28 mouse cellular contexts compared by ENCODE assay signal in genomic region chr8:9011785-9012510, GRCm38 (mm10).
DNase-seq lines count a peak whose midpoint lies in the region; ATAC-seq and TF ChIP-seq lines count a peak whose summit lies in the region.
"Had no signal": no experiment of that assay in that cellular context is flagged by ENCODE, and none has a peak within 500 bp of the region (broad histone marks: within the 10 kb centered on the region; RNA-seq: fewer than 3 reads in every experiment).

No protein-coding gene starts in this region.

- H3K27ac ChIP-seq in intestine, embryonic 15.5 days, result no peak overlapping the region
- H3K27ac ChIP-seq in intestine, postnatal 0 days (ENCODE audit: low read depth, low read length), result no peak overlapping the region
- H3K27ac ChIP-seq in lung, embryonic 15.5 days, result peak overlapping the region; percentile 14; the same call in 1 of the 2 replicates
- no peak overlapping the region for H3K27ac ChIP-seq in midbrain, embryonic 14.5 days (replicated peaks; ENCODE audit: low read depth, low read length)
- H3K27ac ChIP-seq in midbrain, embryonic 15.5 days, result no peak overlapping the region
- H3K27ac ChIP-seq: embryonic facial prominence, embryonic 10.5 days; embryonic facial prominence, embryonic 13.5 days; forebrain, embryonic 13.5 days; gastrocnemius, adult 2 months; heart, embryonic 13.5 days; hindbrain, embryonic 14.5 days; hindbrain, postnatal 0 days had no signal

- WGBS in intestine, embryonic 15.5 days, result 36% methylated on average over 3 of the region's 3 CpGs
- 44% methylated on average over 3 of the region's 3 CpGs for WGBS in intestine, postnatal 0 days
- WGBS in lung, embryonic 15.5 days, result 13% methylated on average over 3 of the region's 3 CpGs
- WGBS in midbrain, embryonic 14.5 days, result 50% methylated on average over 3 of the region's 3 CpGs
- 50% methylated on average over 3 of the region's 3 CpGs for WGBS in midbrain, embryonic 15.5 days

- TF ChIP-seq CTCF in intestine, postnatal 0 days (IDR thresholded peaks at IDR 0.05; ENCODE audit: low read depth), result no peak

- H3K9ac ChIP-seq in intestine, embryonic 15.5 days, result no peak overlapping the region
- no peak overlapping the region for H3K9ac ChIP-seq in intestine, postnatal 0 days (ENCODE audit: low read depth, low read length)
- H3K9ac ChIP-seq in lung, embryonic 15.5 days, result no peak overlapping the region
- H3K9ac ChIP-seq in midbrain, embryonic 14.5 days (replicated peaks; ENCODE audit: low read length), result no peak overlapping the region
- H3K9ac ChIP-seq in midbrain, embryonic 15.5 days, result no peak overlapping the region
- H3K9ac ChIP-seq: embryonic facial prominence, embryonic 13.5 days; forebrain, embryonic 13.5 days; forebrain, postnatal 0 days; heart, embryonic 13.5 days; hindbrain, embryonic 14.5 days had no signal

- H3K4me1 ChIP-seq in intestine, embryonic 15.5 days (replicated peaks), result no peaks in the 10 kb centered on the region
- no peaks in the 10 kb centered on the region for H3K4me1 ChIP-seq in intestine, postnatal 0 days (replicated peaks; ENCODE audit: control insufficient read depth, insufficient read depth, low read length)
- no peaks in the 10 kb centered on the region for H3K4me1 ChIP-seq in lung, embryonic 15.5 days
- H3K4me1 ChIP-seq in midbrain, embryonic 14.5 days (ENCODE audit: control insufficient read depth, insufficient read depth, low read length), result no peaks in the 10 kb centered on the region
- no peaks in the 10 kb centered on the region for H3K4me1 ChIP-seq in midbrain, embryonic 15.5 days
- H3K4me1 ChIP-seq: embryonic facial prominence, embryonic 10.5 days; embryonic facial prominence, embryonic 13.5 days; forebrain, embryonic 13.5 days had no signal

- H3K27me3 ChIP-seq in intestine, embryonic 15.5 days (replicated peaks), result no peaks in the 10 kb centered on the region
- H3K27me3 ChIP-seq in intestine, postnatal 0 days (replicated peaks; ENCODE audit: control insufficient read depth, insufficient read depth, low read length), result no peaks in the 10 kb centered on the region
- no peaks in the 10 kb centered on the region for H3K27me3 ChIP-seq in lung, embryonic 15.5 days
- no peaks in the 10 kb centered on the region for H3K27me3 ChIP-seq in midbrain, embryonic 14.5 days (ENCODE audit: control insufficient read depth, insufficient read depth, low read length)
- no peaks in the 10 kb centered on the region for H3K27me3 ChIP-seq in midbrain, embryonic 15.5 days (replicated peaks)
- H3K27me3 ChIP-seq: embryonic facial prominence, embryonic 13.5 days; forebrain, embryonic 13.5 days; heart, embryonic 13.5 days had no signal

- ATAC-seq in intestine, embryonic 15.5 days, result peak; percentile 10; the same call in 1 of the 2 replicates
- ATAC-seq in intestine, postnatal 0 days, result no peak
- ATAC-seq in lung, embryonic 15.5 days (ENCODE audit: borderline replicate concordance, extremely low read depth, low FRiP score, low TSS enrichment), result peak; percentile 70; the same call in 1 of the 2 replicates
- no peak for ATAC-seq in midbrain, embryonic 14.5 days (ENCODE audit: low FRiP score, low TSS enrichment)
- no peak for ATAC-seq in midbrain, embryonic 15.5 days (replicated peaks)
- ATAC-seq: CD4-positive, CD25-positive, alpha-beta regulatory T cell, adult 4 months; forebrain, embryonic 13.5 days; forebrain, postnatal 0 days; hindbrain, postnatal 0 days had no signal

- no peaks in the 10 kb centered on the region for H3K9me3 ChIP-seq in intestine, embryonic 15.5 days
- no peaks in the 10 kb centered on the region for H3K9me3 ChIP-seq in intestine, postnatal 0 days (ENCODE audit: control insufficient read depth)
- no peaks in the 10 kb centered on the region for H3K9me3 ChIP-seq in lung, embryonic 15.5 days
- no peaks in the 10 kb centered on the region for H3K9me3 ChIP-seq in midbrain, embryonic 14.5 days (ENCODE audit: control insufficient read depth, low read length)
- no peaks in the 10 kb centered on the region for H3K9me3 ChIP-seq in midbrain, embryonic 15.5 days
- H3K9me3 ChIP-seq: embryonic facial prominence, embryonic 10.5 days; embryonic facial prominence, embryonic 13.5 days; forebrain, embryonic 13.5 days; heart, embryonic 13.5 days had no signal

- no peak overlapping the region for H3K4me3 ChIP-seq in intestine, embryonic 15.5 days (replicated peaks)
- H3K4me3 ChIP-seq in intestine, postnatal 0 days (ENCODE audit: low read depth, low read length), result no peak overlapping the region
- H3K4me3 ChIP-seq in lung, embryonic 15.5 days, result no peak overlapping the region
- no peak overlapping the region for H3K4me3 ChIP-seq in midbrain, embryonic 14.5 days (replicated peaks; ENCODE audit: low read depth, low read length)
- H3K4me3 ChIP-seq in midbrain, embryonic 15.5 days, result no peak overlapping the region
- H3K4me3 ChIP-seq: embryonic facial prominence, embryonic 10.5 days; embryonic facial prominence, embryonic 13.5 days; erythroblast, embryonic 14.5 days; forebrain, embryonic 13.5 days; gastrocnemius, adult 2 months; heart, embryonic 13.5 days had no signal

- no peak for DNase-seq in lung, postnatal 4 days
- DNase-seq in midbrain, embryonic 14.5 days, result peak; percentile 23
- DNase-seq in thymus, postnatal 4 days, result no peak
- DNase-seq: adrenal gland, adult 2 months; adrenal gland, postnatal 14 days; cerebellum, adult 11-12 months; cerebellum, adult 8-10 months; cerebellum, postnatal 10 days; cerebellum, postnatal 36 days; embryo, embryonic 11 days; forebrain, postnatal 0 days; gastrocnemius, adult 2 months; gastrocnemius, postnatal 14 days; heart, adult 18-20 months; heart, postnatal 14 days; heart, postnatal 4 days had no signal

- no peak overlapping the region for H3K4me2 ChIP-seq in intestine, embryonic 15.5 days (replicated peaks)
- H3K4me2 ChIP-seq in intestine, postnatal 0 days (replicated peaks; ENCODE audit: low read depth), result no peak overlapping the region
- no peak overlapping the region for H3K4me2 ChIP-seq in lung, embryonic 15.5 days
- H3K4me2 ChIP-seq in midbrain, embryonic 14.5 days (ENCODE audit: low read length), result no peak overlapping the region
- no peak overlapping the region for H3K4me2 ChIP-seq in midbrain, embryonic 15.5 days
- H3K4me2 ChIP-seq: embryonic facial prominence, embryonic 13.5 days; forebrain, embryonic 13.5 days; heart, embryonic 13.5 days; hindbrain, embryonic 14.5 days had no signal

- no peaks in the 10 kb centered on the region for H3K36me3 ChIP-seq in intestine, embryonic 15.5 days
- H3K36me3 ChIP-seq in intestine, postnatal 0 days (ENCODE audit: control insufficient read depth, insufficient read depth), result no peaks in the 10 kb centered on the region
- H3K36me3 ChIP-seq in lung, embryonic 15.5 days, result no peaks in the 10 kb centered on the region
- H3K36me3 ChIP-seq in midbrain, embryonic 14.5 days (ENCODE audit: control insufficient read depth, insufficient read depth, low read length), result no peaks in the 10 kb centered on the region
- no peaks in the 10 kb centered on the region for H3K36me3 ChIP-seq in midbrain, embryonic 15.5 days (replicated peaks)
- H3K36me3 ChIP-seq: embryonic facial prominence, embryonic 10.5 days; embryonic facial prominence, embryonic 13.5 days; heart, embryonic 13.5 days had no signal

Comparison
In these comparisons a context has a peak if more than half of its experiments do, and no peak if none do; other contexts are left out.
1. ATAC-seq: peak in intestine, embryonic 15.5 days (single experiment) and lung, embryonic 15.5 days (single experiment); none in intestine, postnatal 0 days (single experiment), midbrain, embryonic 14.5 days (single experiment) and midbrain, embryonic 15.5 days (single experiment).